Mouse (Mus musculus): ENCODE measurements around the gene Yrdc. TPM values are rescaled to one million over a fixed set of nuclear protein-coding genes. Genes with fewer than 3 reads are reported as not detected.

Yrdc gene
- polyA plus RNA-seq, 1 experiment from 2014 or later: 41.1 TPM

- H3K27me3 ChIP-seq: no peaks in the 10 kb centered on the region
- no peaks in the 10 kb centered on the region for H3K9me3 ChIP-seq
- H3K27ac ChIP-seq: no peak overlapping the region
- no peak for ATAC-seq (ENCODE audit: low FRiP score)
- H3K4me3 ChIP-seq: peak overlapping the region; percentile 84
- H3K36me3 ChIP-seq: peaks cover 40% of the 10 kb centered on the region
- H3K4me2 ChIP-seq: peak overlapping the region; percentile 86
- WGBS: 17% methylated on average over 7 of the region's 7 CpGs
- H3K4me1 ChIP-seq (replicated peaks): peaks cover 24% of the 10 kb centered on the region
- H3K9ac ChIP-seq: peak overlapping the region; percentile 88
Observed at GRCm38 (mm10) chr4:124860446-124860845, 10.0 kb downstream of the Yrdc start.

GRCm38 (mm10) chr4:124861283-124862188, 11.1 kb downstream of the Yrdc start, which contains the start of gene Maneal:
Maneal (minus strand) TSS chr4:124862171.
- peak; percentile 44 for ATAC-seq (ENCODE audit: low FRiP score)
- no peaks in the 10 kb centered on the region for H3K9me3 ChIP-seq
- peak within 1 kb of the TSS; percentile 84 for H3K4me3 ChIP-seq
- peak within 1 kb of the TSS; percentile 88 for H3K9ac ChIP-seq
- H3K4me2 ChIP-seq: peak within 1 kb of the TSS; percentile 86
- peaks cover 24% of the 10 kb centered on the region for H3K4me1 ChIP-seq (replicated peaks)
- peaks cover 29% of the 10 kb centered on the region for H3K36me3 ChIP-seq
- WGBS: 2% methylated on average over 74 of the region's 77 CpGs
- H3K27ac ChIP-seq: peak within 1 kb of the TSS; percentile 89
- H3K27me3 ChIP-seq: no peaks in the 10 kb centered on the region

DNA sequence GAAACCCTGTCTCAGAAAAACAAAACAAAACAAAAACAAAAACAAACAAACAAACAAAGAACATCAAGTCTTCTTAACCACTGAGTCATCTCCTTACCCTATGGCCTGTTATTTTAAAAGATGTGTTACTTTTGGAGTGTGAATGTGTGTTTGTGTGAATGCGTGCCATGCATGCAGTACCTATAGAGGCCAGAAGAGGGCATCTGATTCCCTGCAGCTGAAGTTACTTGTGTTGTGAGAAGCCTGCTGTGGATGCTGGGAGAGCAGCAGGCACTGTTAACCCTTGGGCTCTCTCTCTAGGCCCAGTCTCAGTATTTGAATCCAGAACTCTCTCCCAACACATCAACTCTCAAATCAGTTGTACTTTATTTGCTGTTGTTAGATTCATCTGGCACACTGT, 22.2 kb downstream of the Yrdc start:
- Histone ChIP-seq H3K4me1 (replicated peaks) (no peaks in the 10 kb centered on the region), H3K27me3 (no peaks in the 10 kb centered on the region), H3K4me2 (no peak overlapping the region), H3K4me3 (no peak overlapping the region), H3K27ac (no peak overlapping the region), H3K9me3 (no peaks in the 10 kb centered on the region), H3K36me3 (no peaks in the 10 kb centered on the region), H3K9ac (no peak overlapping the region)
- WGBS: 83% methylated on average over 1 of the region's 1 CpGs
- ATAC-seq (ENCODE audit: low FRiP score): no peak

DNA sequence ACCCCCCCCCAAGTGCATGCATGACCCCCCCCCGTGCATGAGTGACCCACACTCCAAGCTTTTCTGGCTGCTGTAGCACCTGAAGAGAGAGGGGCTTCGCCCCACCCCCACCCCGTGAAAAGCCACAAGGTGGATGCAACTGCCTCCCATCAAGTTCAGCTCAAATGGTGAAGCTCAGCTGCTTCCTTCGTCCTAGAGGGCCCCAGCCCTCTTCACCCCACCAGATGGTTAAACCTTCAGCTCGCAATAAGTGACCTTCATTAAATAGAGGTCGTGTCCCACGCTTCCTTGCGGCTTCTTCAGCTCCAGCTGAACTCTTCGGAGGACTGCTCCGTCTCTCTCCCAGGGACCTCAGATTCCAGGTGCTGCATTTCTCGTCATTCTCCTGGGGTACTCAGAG, 30.1 kb downstream of the Yrdc start, which contains the start of gene Epha10:
Gene Epha10, plus strand, starts transcription at position 301 of the 400 bp plus-strand sequence.
- H3K27me3 ChIP-seq: peaks cover 56% of the 10 kb centered on the region
- peaks cover 35% of the 10 kb centered on the region for H3K4me1 ChIP-seq (replicated peaks)
- no peaks in the 10 kb centered on the region for H3K9me3 ChIP-seq
- no peaks in the 10 kb centered on the region for H3K36me3 ChIP-seq
- peak within 1 kb of the TSS; percentile 66 for H3K4me2 ChIP-seq
- peak within 1 kb of the TSS; percentile 82 for H3K27ac ChIP-seq
- H3K9ac ChIP-seq: peak within 1 kb of the TSS; percentile 73
- H3K4me3 ChIP-seq: peak within 1 kb of the TSS; percentile 52
- ATAC-seq (ENCODE audit: low FRiP score): 0 out of 2 replicates have a peak, but pooled peaks have one; percentile 1
- 5% methylated on average over 11 of the region's 11 CpGs for WGBS

- Histone ChIP-seq H3K4me2 (peak overlapping the region; percentile 66), H3K27ac (peak overlapping the region; percentile 82), H3K4me3 (peak overlapping the region; percentile 52), H3K36me3 (no peaks in the 10 kb centered on the region), H3K9ac (peak overlapping the region; percentile 73), H3K4me1 (replicated peaks) (peaks cover 35% of the 10 kb centered on the region), H3K9me3 (no peaks in the 10 kb centered on the region), H3K27me3 (peaks cover 62% of the 10 kb centered on the region)
- under 1% methylated on average over 37 of the region's 37 CpGs for WGBS
- peak; percentile 94 for ATAC-seq (ENCODE audit: low FRiP score)
Observed at GRCm38 (mm10) chr4:124881341-124881908, 30.9 kb downstream of the Yrdc start.

GRCm38 (mm10) chr4:124882151-124882729, 31.8 kb downstream of the Yrdc start:
- Histone ChIP-seq H3K4me1 (replicated peaks) (peaks cover 35% of the 10 kb centered on the region), H3K27ac (peak overlapping the region; percentile 82), H3K9me3 (no peaks in the 10 kb centered on the region), H3K9ac (peak overlapping the region; percentile 73), H3K4me3 (peak overlapping the region; percentile 52), H3K27me3 (peaks cover 64% of the 10 kb centered on the region), H3K4me2 (peak overlapping the region; percentile 66), H3K36me3 (no peaks in the 10 kb centered on the region)
- 0% methylated on average over 37 of the region's 37 CpGs for WGBS
- peak; percentile 23 for ATAC-seq (ENCODE audit: low FRiP score)

DNA sequence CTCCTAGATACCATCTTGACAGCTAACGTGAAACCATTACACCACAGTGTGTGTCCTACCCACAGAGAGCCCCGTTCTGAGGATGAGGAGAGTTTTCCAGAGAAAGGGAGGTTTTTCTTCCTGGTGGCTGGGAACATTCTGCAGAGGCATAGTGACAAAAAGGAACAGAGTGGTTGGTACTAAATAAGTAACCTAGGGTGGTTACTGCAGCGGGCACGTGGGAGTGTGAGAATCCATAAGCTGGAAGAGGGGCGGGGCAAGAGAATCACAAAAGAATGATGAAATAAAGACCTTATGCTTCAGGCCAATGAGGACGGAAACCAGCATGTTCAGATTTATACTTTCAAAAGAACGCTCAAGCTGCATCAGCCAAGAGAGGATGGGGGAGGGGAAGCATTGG, 38.2 kb downstream of the Yrdc start:
- Histone ChIP-seq H3K4me3 (no peak overlapping the region), H3K4me2 (no peak overlapping the region), H3K36me3 (no peaks in the 10 kb centered on the region), H3K27me3 (peaks cover 62% of the 10 kb centered on the region), H3K4me1 (replicated peaks) (peaks cover 4% of the 10 kb centered on the region), H3K9me3 (no peaks in the 10 kb centered on the region), H3K27ac (no peak overlapping the region), H3K9ac (no peak overlapping the region)
- ATAC-seq (ENCODE audit: low FRiP score): no peak
- WGBS: 72% methylated on average over 7 of the region's 7 CpGs

DNA sequence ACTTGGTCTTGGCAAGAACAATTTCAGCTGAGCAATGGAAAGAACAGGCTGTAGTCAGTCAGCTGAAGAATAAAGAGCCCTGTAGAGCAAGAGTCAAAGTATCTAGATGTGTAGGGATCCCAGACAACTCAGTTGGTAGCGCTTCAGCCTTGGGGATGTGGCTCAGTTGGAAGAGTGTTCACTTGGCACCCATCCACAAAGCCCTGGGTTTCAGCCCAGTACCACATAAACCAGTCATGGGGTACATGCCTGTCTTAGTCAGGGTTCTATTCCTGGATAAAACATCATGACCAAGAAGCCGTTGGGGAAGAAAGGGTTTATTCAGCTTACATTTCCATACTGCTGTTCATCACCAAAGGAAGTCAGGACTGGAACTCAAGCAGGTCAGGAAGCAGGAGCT, 39.5 kb downstream of the Yrdc start:
- peaks cover 15% of the 10 kb centered on the region for H3K4me1 ChIP-seq (replicated peaks)
- no peak overlapping the region for H3K4me3 ChIP-seq
- ATAC-seq (ENCODE audit: low FRiP score): no peak
- H3K27me3 ChIP-seq: peaks cover 65% of the 10 kb centered on the region
- no peaks in the 10 kb centered on the region for H3K36me3 ChIP-seq
- WGBS: 83% methylated on average over 2 of the region's 2 CpGs
- no peak overlapping the region for H3K4me2 ChIP-seq
- H3K27ac ChIP-seq: no peak overlapping the region
- H3K9me3 ChIP-seq: no peaks in the 10 kb centered on the region
- H3K9ac ChIP-seq: no peak overlapping the region

DNA sequence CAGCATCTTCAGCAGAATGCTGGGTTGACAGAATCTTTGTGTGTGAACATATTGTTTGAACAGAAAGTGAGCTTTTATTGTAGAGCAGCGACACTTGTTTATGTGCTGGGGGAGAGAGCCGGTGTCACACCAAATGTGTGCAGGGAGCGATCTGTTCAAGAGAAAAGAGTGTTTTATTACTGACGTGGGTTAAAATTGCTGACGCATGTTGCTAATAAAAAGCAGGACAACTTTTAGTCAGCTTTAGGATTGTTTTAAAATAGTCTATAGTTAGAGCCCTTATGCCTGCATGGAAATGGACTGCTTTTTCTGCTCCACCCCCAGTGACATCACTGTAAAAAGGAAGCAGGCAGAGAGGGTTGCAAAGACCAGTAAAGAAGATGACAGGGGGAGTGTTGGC, 40.4 kb downstream of the Yrdc start:
- Histone ChIP-seq H3K27me3 (peaks cover 67% of the 10 kb centered on the region), H3K4me3 (no peak overlapping the region), H3K36me3 (no peaks in the 10 kb centered on the region), H3K27ac (no peak overlapping the region), H3K9ac (no peak overlapping the region), H3K4me1 (replicated peaks) (peaks cover 19% of the 10 kb centered on the region), H3K4me2 (no peak overlapping the region), H3K9me3 (no peaks in the 10 kb centered on the region)
- 79% methylated on average over 5 of the region's 5 CpGs for WGBS
- no peak for ATAC-seq (ENCODE audit: low FRiP score)

DNA sequence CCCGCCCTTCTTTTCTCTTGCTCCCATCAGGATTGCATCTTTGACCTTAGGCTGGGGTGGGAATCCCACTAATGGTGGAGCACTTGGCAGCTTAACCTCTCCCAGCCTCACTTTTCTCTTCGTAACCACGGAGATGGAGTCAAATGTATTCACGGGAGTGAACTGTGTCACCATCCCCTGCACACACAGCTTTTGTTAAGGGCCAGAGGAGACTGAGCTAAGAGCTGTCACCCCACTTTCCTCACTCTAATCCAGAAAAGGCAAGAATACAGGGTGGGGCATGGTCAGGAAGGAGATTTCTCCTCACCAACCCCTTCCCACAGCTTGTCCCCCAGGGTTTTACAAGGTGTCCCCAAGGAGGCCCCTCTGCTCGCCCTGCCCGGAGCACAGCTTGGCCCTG, 43.3 kb downstream of the Yrdc start:
- Histone ChIP-seq H3K36me3 (no peaks in the 10 kb centered on the region), H3K4me2 (peak overlapping the region; percentile 68), H3K27ac (no peak overlapping the region), H3K4me1 (replicated peaks) (peaks cover 26% of the 10 kb centered on the region), H3K27me3 (peaks cover 67% of the 10 kb centered on the region), H3K9me3 (no peaks in the 10 kb centered on the region), H3K4me3 (peak overlapping the region; percentile 50), H3K9ac (peak overlapping the region; percentile 74)
- 0 out of 2 replicates have a peak, but pooled peaks have one; percentile 11 for ATAC-seq (ENCODE audit: low FRiP score)
- WGBS: 20% methylated on average over 6 of the region's 6 CpGs

GRCm38 (mm10) chr4:124894508-124895428, 44.3 kb downstream of the Yrdc start:
- H3K36me3 ChIP-seq: no peaks in the 10 kb centered on the region
- H3K9ac ChIP-seq: peak overlapping the region; percentile 74
- WGBS: 1% methylated on average over 83 of the region's 83 CpGs
- no peaks in the 10 kb centered on the region for H3K9me3 ChIP-seq
- H3K27me3 ChIP-seq: peaks cover 67% of the 10 kb centered on the region
- ATAC-seq (ENCODE audit: low FRiP score): peak; percentile 73
- peaks cover 36% of the 10 kb centered on the region for H3K4me1 ChIP-seq (replicated peaks)
- peak overlapping the region; percentile 55; the same call in 1 of the 2 replicates for H3K27ac ChIP-seq
- peak overlapping the region; percentile 68 for H3K4me2 ChIP-seq
- peak overlapping the region; percentile 50 for H3K4me3 ChIP-seq
